Mouse (Mus musculus): ENCODE measurements around the gene Inpp5b. TPM values are rescaled to one million over a fixed set of nuclear protein-coding genes. Genes with fewer than 3 reads are reported as not detected.
A peak's percentile ranks its signal among the peaks of the same experiment; 100 is the strongest.

Inpp5b gene
- polyA plus RNA-seq, 1 experiment from 2014 or later: 21.0 TPM

- peaks cover 41% of the 10 kb centered on the region for H3K36me3 ChIP-seq (replicated peaks; ENCODE audit: control insufficient read depth, insufficient read depth)
- H3K9me3 ChIP-seq (ENCODE audit: control insufficient read depth, low read length): no peaks in the 10 kb centered on the region
- H3K4me2 ChIP-seq (replicated peaks): no peak overlapping the region
- H3K4me3 ChIP-seq (replicated peaks; ENCODE audit: low read length): no peak overlapping the region
- no peaks in the 10 kb centered on the region for H3K27me3 ChIP-seq (ENCODE audit: control insufficient read depth, insufficient read depth, low read length)
- H3K27ac ChIP-seq: no peak overlapping the region
- H3K4me1 ChIP-seq (replicated peaks; ENCODE audit: control insufficient read depth, insufficient read depth, low read length): no peaks in the 10 kb centered on the region
- ATAC-seq (ENCODE audit: low FRiP score) (no peak), DNase-seq (ENCODE audit: low spot score) (no peak)
- 28% methylated on average over 6 of the region's 6 CpGs for WGBS
- H3K9ac ChIP-seq: no peak overlapping the region
These were observed 76.2 kb downstream of the Inpp5b start for GRCm38 (mm10) chr4:124817803-124818202.

GRCm38 (mm10) chr4:124818832-124819231 is 77.2 kb downstream of the Inpp5b start:
- no peaks in the 10 kb centered on the region for H3K27me3 ChIP-seq (ENCODE audit: control insufficient read depth, insufficient read depth, low read length)
- WGBS: 94% methylated on average over 4 of the region's 4 CpGs

GRCm38 (mm10) chr4:124824967-124825366 is 83.3 kb downstream of the Inpp5b start:
- DNase-seq (ENCODE audit: low spot score) (no peak), ATAC-seq (ENCODE audit: low FRiP score) (no peak)
- no peaks in the 10 kb centered on the region for H3K4me1 ChIP-seq (replicated peaks; ENCODE audit: control insufficient read depth, insufficient read depth, low read length)
- H3K4me3 ChIP-seq (replicated peaks; ENCODE audit: low read length): no peak overlapping the region
- H3K27ac ChIP-seq: no peak overlapping the region
- no peak overlapping the region for H3K4me2 ChIP-seq (replicated peaks)
- H3K9me3 ChIP-seq (ENCODE audit: control insufficient read depth, low read length): no peaks in the 10 kb centered on the region
- 93% methylated on average over 6 of the region's 6 CpGs for WGBS
- H3K36me3 ChIP-seq (replicated peaks; ENCODE audit: control insufficient read depth, insufficient read depth): peaks cover 80% of the 10 kb centered on the region
- no peak overlapping the region for H3K9ac ChIP-seq
- no peaks in the 10 kb centered on the region for H3K27me3 ChIP-seq (ENCODE audit: control insufficient read depth, insufficient read depth, low read length)

More at GRCm38 (mm10) chr4:124818832-124819231, 77.2 kb downstream of the Inpp5b start:
- H3K4me3 ChIP-seq (replicated peaks; ENCODE audit: low read length): no peak overlapping the region
- H3K4me1 ChIP-seq (replicated peaks; ENCODE audit: control insufficient read depth, insufficient read depth, low read length): no peaks in the 10 kb centered on the region
- ATAC-seq (ENCODE audit: low FRiP score) (no peak), DNase-seq (ENCODE audit: low spot score) (no peak)
- H3K27ac ChIP-seq: no peak overlapping the region
- no peaks in the 10 kb centered on the region for H3K9me3 ChIP-seq (ENCODE audit: control insufficient read depth, low read length)
- no peak overlapping the region for H3K9ac ChIP-seq
- H3K36me3 ChIP-seq (replicated peaks; ENCODE audit: control insufficient read depth, insufficient read depth): peaks cover 47% of the 10 kb centered on the region
- H3K4me2 ChIP-seq (replicated peaks): no peak overlapping the region

GRCm38 (mm10) chr4:124825371-124825965 is 83.8 kb downstream of the Inpp5b start:
- DNase-seq (ENCODE audit: low spot score) (no peak), ATAC-seq (ENCODE audit: low FRiP score) (no peak)
- WGBS: 94% methylated on average over 21 of the region's 21 CpGs
- Histone ChIP-seq H3K27me3 (ENCODE audit: control insufficient read depth, insufficient read depth, low read length) (no peaks in the 10 kb centered on the region), H3K27ac (no peak overlapping the region), H3K4me1 (replicated peaks; ENCODE audit: control insufficient read depth, insufficient read depth, low read length) (no peaks in the 10 kb centered on the region), H3K9ac (no peak overlapping the region), H3K4me2 (replicated peaks) (no peak overlapping the region), H3K4me3 (replicated peaks; ENCODE audit: low read length) (no peak overlapping the region), H3K9me3 (ENCODE audit: control insufficient read depth, low read length) (no peaks in the 10 kb centered on the region), H3K36me3 (replicated peaks; ENCODE audit: control insufficient read depth, insufficient read depth) (peaks cover 77% of the 10 kb centered on the region)

- no peak overlapping the region for H3K4me2 ChIP-seq (replicated peaks)
- no peaks in the 10 kb centered on the region for H3K27me3 ChIP-seq (ENCODE audit: control insufficient read depth, insufficient read depth, low read length)
- no peak for DNase-seq (ENCODE audit: low spot score)
- no peaks in the 10 kb centered on the region for H3K4me1 ChIP-seq (replicated peaks; ENCODE audit: control insufficient read depth, insufficient read depth, low read length)
- 86% methylated on average over 5 of the region's 5 CpGs for WGBS
- H3K36me3 ChIP-seq (replicated peaks; ENCODE audit: control insufficient read depth, insufficient read depth): peaks cover 70% of the 10 kb centered on the region
- no peaks in the 10 kb centered on the region for H3K9me3 ChIP-seq (ENCODE audit: control insufficient read depth, low read length)
- H3K27ac ChIP-seq: no peak overlapping the region
- no peak overlapping the region for H3K9ac ChIP-seq
- ATAC-seq (ENCODE audit: low FRiP score): no peak
- no peak overlapping the region for H3K4me3 ChIP-seq (replicated peaks; ENCODE audit: low read length)
These were observed 88.0 kb downstream of the Inpp5b start for GRCm38 (mm10) chr4:124829671-124830070.

- H3K4me1 ChIP-seq (replicated peaks; ENCODE audit: control insufficient read depth, insufficient read depth, low read length): no peaks in the 10 kb centered on the region
- WGBS: 97% methylated on average over 10 of the region's 10 CpGs
- no peak overlapping the region for H3K27ac ChIP-seq
- DNase-seq (ENCODE audit: low spot score): no peak
- H3K27me3 ChIP-seq (ENCODE audit: control insufficient read depth, insufficient read depth, low read length): no peaks in the 10 kb centered on the region
- ATAC-seq (ENCODE audit: low FRiP score): no peak
- peaks cover 65% of the 10 kb centered on the region for H3K36me3 ChIP-seq (replicated peaks; ENCODE audit: control insufficient read depth, insufficient read depth)
- no peak overlapping the region for H3K4me3 ChIP-seq (replicated peaks; ENCODE audit: low read length)
- H3K9me3 ChIP-seq (ENCODE audit: control insufficient read depth, low read length): no peaks in the 10 kb centered on the region
- H3K4me2 ChIP-seq (replicated peaks): no peak overlapping the region
- H3K9ac ChIP-seq: no peak overlapping the region
These were observed 91.1 kb downstream of the Inpp5b start for GRCm38 (mm10) chr4:124832796-124833195.

- DNase-seq (ENCODE audit: low spot score) (no peak), ATAC-seq (ENCODE audit: low FRiP score) (no peak)
- Histone ChIP-seq H3K27me3 (ENCODE audit: control insufficient read depth, insufficient read depth, low read length) (no peaks in the 10 kb centered on the region), H3K27ac (no peak overlapping the region), H3K36me3 (replicated peaks; ENCODE audit: control insufficient read depth, insufficient read depth) (peaks cover 79% of the 10 kb centered on the region), H3K9me3 (ENCODE audit: control insufficient read depth, low read length) (no peaks in the 10 kb centered on the region), H3K4me2 (replicated peaks) (no peak overlapping the region), H3K4me1 (replicated peaks; ENCODE audit: control insufficient read depth, insufficient read depth, low read length) (no peaks in the 10 kb centered on the region), H3K4me3 (replicated peaks; ENCODE audit: low read length) (no peak overlapping the region), H3K9ac (no peak overlapping the region)
- 89% methylated on average over 14 of the region's 14 CpGs for WGBS
These were observed 96.5 kb downstream of the Inpp5b start for GRCm38 (mm10) chr4:124838035-124838700.

GRCm38 (mm10) chr4:124840998-124841397 is 99.3 kb downstream of the Inpp5b start:
- no peak overlapping the region for H3K27ac ChIP-seq
- DNase-seq (ENCODE audit: low spot score) (no peak), ATAC-seq (ENCODE audit: low FRiP score) (no peak)
- WGBS: 98% methylated on average over 1 of the region's 1 CpGs
- no peak overlapping the region for H3K4me2 ChIP-seq (replicated peaks)
- H3K4me1 ChIP-seq (replicated peaks; ENCODE audit: control insufficient read depth, insufficient read depth, low read length): no peaks in the 10 kb centered on the region
- no peak overlapping the region for H3K4me3 ChIP-seq (replicated peaks; ENCODE audit: low read length)
- peaks cover 68% of the 10 kb centered on the region for H3K36me3 ChIP-seq (replicated peaks; ENCODE audit: control insufficient read depth, insufficient read depth)
- H3K27me3 ChIP-seq (ENCODE audit: control insufficient read depth, insufficient read depth, low read length): no peaks in the 10 kb centered on the region
- no peak overlapping the region for H3K9ac ChIP-seq
- no peaks in the 10 kb centered on the region for H3K9me3 ChIP-seq (ENCODE audit: control insufficient read depth, low read length)

- no peak for DNase-seq (ENCODE audit: low spot score)
- WGBS: 49% methylated on average over 11 of the region's 11 CpGs
- Histone ChIP-seq H3K9ac (no peak overlapping the region), H3K9me3 (ENCODE audit: control insufficient read depth, low read length) (no peaks in the 10 kb centered on the region), H3K27ac (no peak overlapping the region), H3K4me2 (replicated peaks) (no peak overlapping the region), H3K27me3 (ENCODE audit: control insufficient read depth, insufficient read depth, low read length) (no peaks in the 10 kb centered on the region), H3K4me3 (replicated peaks; ENCODE audit: low read length) (no peak overlapping the region), H3K36me3 (replicated peaks; ENCODE audit: control insufficient read depth, insufficient read depth) (peaks cover 49% of the 10 kb centered on the region), H3K4me1 (replicated peaks; ENCODE audit: control insufficient read depth, insufficient read depth, low read length) (no peaks in the 10 kb centered on the region)
- 0 out of 2 replicates have a peak, but pooled peaks have one; percentile 29 for ATAC-seq (ENCODE audit: low FRiP score)
These were observed 101.8 kb downstream of the Inpp5b start for GRCm38 (mm10) chr4:124843493-124843892.

All from hindbrain, embryonic 14.5 days (tissue).